Mouse (Mus musculus) myocyte (in vitro differentiated cells): ENCODE measurements around the gene Tmem237.

ENCODE experiments used
- MAX ChIP-seq: IDR thresholded peaks from one replicate; pipeline ENCODE4 v1.6.1; 2011; ENCODE audit warnings: low read depth, mild to moderate bottlenecking, control low read depth
- MYOD1 ChIP-seq, 3 experiments: IDR thresholded peaks; one replicate each; pipeline ENCODE4 v1.6.1; 2011; ENCODE audit warnings: control low read depth in 2 of 3, low read depth in 2 of 3, mild to moderate bottlenecking in 2 of 3, moderate library complexity in 1 of 3; ENCODE audit not compliant: insufficient read length in 2 of 3, control insufficient read depth in 1 of 3
- POLR2A ChIP-seq: IDR thresholded peaks from one replicate; pipeline ENCODE4 v1.6.1; 2011; ENCODE audit warnings: low read depth, mild to moderate bottlenecking, control low read depth, moderate library complexity; ENCODE audit not compliant: insufficient read length

DNA sequence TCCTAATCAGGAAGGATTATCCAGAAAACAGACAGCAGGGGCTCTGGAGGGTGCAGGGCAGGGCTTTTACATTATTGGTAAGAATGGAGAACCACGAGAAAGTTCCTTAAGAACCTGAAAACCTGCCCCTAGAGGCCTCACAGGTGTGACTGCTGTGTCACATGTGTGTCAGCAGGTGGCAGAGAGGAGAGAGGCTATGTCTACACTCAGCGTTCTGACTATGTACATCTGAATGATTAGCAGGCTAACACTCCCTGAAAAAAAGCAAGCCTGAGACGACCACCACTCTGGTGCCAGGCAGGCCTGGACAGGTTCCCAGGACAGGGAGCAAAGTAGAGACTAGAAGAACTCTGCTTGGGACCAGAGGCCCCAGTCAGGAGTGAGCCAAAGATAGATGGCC lies 49.3 kb downstream of the Tmem237 start:
- TF ChIP-seq POLR2A (no peak), MAX (no peak), MYOD1 (IDR thresholded peaks at IDR 0.05; ENCODE audit: control insufficient read depth in 1 of 3, insufficient read length in 2 of 3, low read depth in 2 of 3) (no peak)
